Mouse (Mus musculus) heart, adult 18-20 months (tissue): ENCODE results near the gene Gm21887. TPM values are rescaled to one million over a fixed set of nuclear protein-coding genes. Genes with fewer than 3 reads are reported as not detected.
"Not testable (repeated sequence)": the region's sequence is repeated elsewhere in the genome, so short reads cannot be mapped to it uniquely, and the experiment has no call there.

ENCODE experiments used
- DNase-seq, 2 experiments: peaks; one replicate each; pipeline ENCODE4 v3.0.0; 2021 to 2022; ENCODE audit warnings: mixed read lengths in 1 of 2
- total RNA-seq, 2 experiments: library from RNA; stranded (reverse); gene quantifications; 2 replicates each; pipeline ENCODE4 v1.2.3; 2021

Gm21887 gene
- total RNA-seq, 2 experiments from 2014 or later, result 43.1 to 43.4 TPM

DNA sequence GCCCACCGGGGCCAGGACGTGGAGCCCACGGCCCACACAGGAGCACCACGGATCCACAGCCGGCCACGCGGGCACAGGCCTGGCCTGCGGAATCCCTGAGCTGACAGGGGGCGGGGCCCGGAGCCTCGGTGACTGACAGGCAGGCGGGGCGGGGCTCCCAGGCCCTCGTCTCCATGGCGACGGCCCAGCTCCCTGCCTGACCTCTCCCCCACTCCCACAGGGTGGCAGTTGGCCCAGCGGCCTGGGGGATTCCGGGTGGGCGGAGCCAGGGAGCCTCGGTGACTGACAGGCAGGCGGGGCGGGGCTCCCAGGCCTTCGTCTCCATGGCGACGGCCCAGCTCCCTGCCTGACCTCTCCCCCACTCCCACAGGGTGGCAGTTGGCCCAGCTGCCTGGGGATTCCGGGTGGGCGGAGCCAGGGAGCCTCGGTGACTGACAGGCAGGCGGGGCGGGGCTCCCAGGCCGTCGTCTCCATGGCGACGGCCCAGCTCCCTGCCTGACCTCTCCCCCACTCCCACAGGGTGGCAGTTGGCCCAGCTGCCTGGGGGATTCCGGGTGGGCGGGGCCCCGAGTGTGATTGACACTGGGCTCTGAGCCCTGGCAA lies 11.5 kb upstream of the Gm21887 start:
- DNase-seq, result peak; percentile 100

DNA sequence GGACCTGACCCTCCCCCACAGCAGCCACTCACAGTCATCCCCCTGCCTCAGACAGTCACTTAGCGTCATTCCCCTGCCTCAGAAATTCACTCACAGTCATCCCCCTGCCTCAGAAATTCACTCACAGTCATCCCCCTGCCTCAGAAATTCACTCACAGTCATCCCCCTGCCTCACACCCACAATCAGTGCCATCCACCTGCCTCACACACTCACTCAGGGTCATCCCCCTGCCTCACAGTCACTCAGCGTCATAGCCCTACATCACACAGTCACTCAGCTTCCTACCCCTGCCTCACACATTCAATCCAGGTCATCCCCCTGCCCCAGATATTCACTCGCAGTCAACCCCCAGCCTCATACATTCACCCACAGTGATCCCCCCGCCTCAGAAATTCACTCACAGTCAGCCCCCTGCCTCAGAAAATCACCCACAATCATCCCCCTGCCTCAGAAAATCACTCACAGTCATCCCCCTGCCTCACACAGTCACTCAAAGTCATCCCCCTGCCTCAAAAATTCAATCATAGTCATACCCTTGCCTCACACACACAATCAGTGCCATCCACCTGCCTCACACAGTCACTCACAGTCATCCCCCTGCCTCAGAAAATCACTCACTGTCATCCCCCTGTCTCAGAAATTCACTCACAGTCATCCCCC lies 10.8 kb upstream of the Gm21887 start:
- DNase-seq, result not testable (repeated sequence)

DNA sequence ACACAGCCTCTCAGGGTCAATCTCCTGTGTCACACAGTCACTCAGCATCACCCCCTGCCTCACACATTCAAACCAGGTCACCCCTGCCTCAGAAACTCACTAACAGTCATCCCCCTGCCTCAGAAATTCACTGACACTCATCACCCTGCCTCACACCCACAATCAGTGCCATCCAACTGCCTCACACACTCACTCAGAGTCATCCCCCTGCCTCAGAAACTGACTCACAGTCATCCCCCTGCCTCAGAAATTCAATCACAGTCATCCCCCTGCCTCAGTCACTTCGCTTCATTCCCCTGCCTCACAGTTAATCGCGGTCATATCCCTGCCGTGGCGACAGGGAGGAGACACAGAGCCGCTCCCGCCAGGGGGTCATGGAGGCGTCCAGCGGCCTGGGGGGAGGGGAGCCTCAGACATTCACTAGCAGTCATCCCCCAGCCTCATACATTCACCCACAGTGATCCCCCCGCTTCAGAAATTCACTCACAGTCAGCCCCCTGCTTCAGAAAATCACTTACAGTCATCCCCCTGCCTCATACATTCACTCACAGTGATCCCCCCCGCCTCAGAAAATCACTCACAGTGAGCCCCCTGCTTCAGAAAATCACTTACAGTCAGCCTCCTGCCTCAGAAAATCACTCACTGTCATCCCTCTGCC lies 10.1 kb upstream of the Gm21887 start:
- peak in 1 of 2 experiments; percentile 78 for DNase-seq

DNA sequence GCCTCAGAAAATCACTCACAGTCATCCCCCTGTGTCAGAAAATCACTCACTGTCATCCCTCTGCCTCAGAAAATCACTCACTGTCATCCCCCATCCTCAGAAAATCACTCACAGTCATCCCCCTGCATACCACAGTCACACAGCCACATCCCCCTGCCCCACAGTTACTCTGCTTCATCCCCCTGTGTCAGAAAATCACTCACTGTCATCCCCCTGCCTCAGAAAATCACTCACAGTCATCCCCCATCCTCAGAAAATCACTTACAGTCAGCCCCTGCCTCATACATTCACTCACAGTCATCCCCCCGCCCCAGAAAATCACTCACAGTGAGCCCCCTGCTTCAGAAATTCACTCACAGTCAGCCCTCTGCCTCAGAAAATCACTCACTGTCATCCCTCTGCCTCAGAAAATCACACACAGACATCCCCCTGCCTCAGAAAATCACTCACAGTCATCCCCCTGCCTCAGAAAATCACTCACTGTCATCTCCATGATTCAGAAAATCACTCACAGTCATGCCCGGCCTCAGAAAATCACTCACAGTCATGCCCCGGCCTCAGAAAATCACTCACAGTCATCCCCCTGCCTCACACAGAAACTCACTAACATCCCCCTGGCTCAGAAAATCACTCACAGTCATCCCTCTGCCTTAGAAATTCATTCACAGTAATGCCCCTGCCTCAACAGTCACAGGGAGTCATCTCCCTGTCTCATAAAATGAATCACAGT lies 9.4 kb upstream of the Gm21887 start:
- not testable (repeated sequence) for DNase-seq

DNA sequence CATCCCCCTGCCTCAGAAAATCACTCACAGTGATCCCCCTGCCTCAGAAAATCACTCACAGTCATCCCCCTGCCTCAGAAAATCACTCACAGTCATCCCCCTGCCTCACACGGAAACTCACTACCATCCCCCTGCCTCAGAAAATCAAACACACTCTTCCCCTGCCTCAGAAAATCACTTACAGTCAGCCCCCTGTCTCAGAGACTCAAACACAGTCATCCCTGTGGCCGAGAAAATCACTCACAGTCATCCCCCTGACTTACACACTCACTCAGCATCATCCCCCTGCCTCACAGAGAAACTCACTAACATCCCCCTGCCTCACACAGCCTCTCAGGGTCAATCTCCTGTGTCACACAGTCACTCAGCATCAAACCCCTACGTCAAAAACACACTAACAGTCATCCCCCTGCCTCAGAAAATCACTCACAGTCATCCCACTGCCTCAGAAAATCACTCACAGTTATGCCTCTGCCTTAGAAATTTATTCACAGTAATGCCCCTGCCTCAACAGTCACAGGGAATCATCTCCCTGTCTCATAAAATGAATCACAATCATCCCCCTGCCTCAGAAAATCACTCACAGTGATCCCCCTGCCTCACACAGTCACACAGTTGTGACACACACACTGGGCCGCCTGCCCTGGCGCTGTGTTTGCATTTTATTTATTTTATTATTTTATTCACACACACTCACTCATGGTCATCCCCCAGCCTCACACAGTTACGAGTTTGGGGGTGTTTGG lies 8.6 kb upstream of the Gm21887 start:
- DNase-seq, result peak in 1 of 2 experiments; percentile 40

DNA sequence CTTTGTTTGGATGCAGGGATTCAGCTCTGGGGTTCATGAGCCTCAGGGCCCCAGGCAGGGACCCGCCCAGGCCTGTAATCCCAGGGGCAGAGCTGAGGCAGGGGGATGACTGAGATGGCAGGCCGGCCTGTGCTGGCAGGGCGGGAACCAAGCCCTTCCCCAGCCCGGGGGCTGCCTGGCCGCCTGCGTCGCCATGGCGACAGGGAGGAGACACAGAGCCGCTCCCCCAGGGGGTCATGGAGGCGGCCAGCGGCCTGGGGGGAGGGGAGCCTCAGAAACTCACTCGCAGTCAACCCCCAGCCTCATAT lies 8.1 kb upstream of the Gm21887 start:
- not testable (repeated sequence) for DNase-seq

DNA sequence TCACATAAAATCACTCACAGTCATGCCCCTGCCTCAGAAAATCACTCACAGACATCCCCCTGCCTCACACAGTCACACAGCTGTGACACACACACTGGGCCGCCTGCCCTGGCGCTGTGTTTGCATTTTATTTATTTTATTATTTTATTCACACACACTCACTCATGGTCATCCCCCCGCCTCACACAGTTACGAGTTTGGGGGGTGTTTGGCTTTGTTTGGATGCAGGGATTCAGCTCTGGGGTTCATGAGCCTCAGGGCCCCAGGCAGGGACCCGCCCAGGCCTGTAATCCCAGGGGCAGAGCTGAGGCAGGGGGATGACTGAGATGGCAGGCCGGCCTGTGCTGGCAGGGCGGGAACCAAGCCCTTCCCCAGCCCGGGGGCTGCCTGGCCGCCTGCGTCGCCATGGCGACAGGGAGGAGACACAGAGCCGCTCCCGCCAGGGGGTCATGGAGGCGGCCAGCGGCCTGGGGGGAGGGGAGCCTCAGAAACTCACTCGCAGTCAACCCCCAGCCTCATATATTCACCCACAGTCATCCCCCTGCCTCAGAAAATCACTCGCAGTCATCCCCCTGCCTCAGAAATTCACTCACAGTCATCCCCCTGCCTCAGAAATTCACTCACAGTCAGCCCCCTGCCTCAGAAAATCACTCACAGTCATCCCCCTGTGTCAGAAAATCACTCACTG lies 6.8 kb upstream of the Gm21887 start:
- DNase-seq, result peak; percentile 57 to 61

DNA sequence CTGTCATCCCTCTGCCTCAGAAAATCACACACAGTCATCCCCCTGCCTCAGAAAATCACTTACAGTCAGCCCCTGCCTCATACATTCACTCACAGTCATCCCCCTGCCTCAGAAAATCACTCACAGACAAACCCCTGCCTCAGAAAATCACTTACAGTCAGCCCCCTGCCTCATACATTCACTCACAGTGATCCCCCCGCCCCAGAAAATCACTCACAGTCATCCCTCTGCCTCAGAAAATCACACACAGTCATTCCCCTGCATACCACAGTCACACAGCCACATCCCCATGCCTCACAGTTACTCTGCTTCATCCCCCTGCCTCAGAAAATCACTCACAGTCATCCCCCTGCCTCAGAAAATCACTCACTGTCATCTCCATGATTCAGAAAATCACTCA lies 5.9 kb upstream of the Gm21887 start:
- DNase-seq, result peak in 1 of 2 experiments; percentile 15

DNA sequence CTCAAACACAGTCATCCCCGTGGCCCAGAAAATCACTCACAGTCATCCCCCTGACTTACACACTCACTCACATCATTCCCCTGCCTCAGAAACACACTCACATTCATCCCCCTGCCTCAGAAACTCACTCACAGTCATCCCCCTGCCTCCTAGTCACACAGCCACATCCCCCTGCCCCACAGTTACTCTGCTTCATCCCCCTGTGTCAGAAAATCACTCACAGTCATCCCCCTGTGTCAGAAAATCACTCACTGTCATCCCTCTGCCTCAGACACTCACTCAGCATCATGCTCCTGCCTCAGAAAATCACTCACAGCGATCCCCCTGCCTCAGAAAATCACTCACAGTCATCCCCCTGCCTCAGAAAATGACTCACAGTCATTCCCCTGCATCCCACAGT lies 5.2 kb upstream of the Gm21887 start:
- DNase-seq, result peak in 1 of 2 experiments; percentile 41

DNA sequence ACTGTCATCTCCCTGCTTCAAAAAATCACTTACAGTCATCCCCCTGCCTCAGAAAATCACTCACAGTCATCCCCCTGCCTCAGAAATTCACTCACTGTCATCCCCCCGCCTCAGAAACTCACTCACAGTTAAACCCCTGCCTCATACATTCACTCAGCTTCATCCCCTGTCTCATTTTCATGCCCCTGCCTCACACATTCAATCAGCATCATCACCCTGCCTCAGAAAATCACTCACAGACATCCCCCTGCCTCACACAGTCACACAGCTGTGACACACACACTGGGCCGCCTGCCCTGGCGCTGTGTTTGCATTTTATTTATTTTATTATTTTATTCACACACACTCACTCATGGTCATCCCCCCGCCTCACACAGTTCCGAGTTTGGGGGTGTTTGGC lies 4.7 kb upstream of the Gm21887 start:
- DNase-seq, result not testable (repeated sequence)

DNA sequence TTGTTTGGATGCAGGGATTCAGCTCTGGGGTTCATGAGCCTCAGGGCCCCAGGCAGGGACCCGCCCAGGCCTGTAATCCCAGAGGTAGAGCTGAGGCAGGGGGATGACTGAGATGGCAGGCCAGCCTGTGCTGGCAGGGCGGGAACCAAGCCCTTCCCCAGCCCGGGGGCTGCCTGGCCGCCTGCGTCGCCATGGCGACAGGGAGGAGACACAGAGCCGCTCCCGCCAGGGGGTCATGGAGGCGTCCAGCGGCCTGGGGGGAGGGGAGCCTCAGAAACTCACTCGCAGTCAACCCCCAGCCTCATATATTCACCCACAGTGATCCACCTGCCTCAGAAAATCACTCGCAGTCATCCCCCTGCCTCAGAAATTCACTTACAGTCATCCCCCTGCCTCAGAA lies 4.3 kb upstream of the Gm21887 start:
- peak in 1 of 2 experiments; percentile 61 for DNase-seq

DNA sequence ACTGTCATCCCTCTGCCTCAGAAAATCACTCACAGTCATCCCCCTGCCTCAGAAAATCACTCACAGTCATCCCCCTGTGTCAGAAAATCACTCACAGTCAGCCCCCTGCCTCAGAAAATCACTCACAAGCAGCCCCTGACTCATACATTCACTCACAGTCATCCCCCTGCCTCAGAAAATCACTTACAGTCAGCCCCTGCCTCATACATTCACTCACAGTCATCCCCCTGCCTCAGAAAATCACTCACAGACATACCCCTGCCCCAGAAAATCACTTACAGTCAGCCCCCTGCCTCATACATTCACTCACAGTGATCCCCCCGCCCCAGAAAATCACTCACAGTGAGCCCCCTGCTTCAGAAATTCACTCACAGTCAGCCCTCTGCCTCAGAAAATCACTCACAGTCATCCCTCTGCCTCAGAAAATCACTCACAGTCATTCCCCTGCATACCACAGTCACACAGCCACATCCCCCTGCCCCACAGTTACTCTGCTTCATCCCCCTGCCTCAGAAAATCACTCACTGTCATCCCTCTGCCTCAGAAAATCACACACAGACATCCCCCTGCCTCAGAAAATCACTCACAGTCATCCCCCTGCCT lies 3.7 kb upstream of the Gm21887 start:
- peak in 1 of 2 experiments; percentile 15 for DNase-seq

DNA sequence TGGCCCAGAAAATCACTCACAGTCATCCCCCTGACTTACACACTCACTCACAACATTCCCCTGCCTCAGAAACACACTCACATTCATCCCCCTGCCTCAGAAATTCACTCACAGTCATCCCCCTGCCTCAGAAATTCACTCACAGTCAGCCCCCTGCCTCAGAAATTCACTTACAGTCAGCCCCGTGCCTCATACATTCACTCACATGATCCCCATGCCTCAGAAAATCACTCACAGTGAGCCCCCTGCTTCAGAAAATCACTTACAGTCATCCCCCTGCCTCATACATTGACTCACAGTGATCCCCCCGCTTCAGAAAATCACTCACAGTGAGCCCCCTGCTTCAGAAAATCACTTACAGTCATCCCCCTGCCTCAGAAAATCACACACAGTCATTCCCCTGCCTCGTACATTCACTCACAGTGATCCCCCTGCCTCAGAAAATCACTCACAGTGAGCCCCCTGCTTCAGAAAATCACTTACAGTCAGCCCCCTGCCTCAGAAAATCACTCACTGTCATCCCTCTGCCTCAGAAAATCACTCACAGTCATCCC lies 2.7 kb upstream of the Gm21887 start:
- peak in 1 of 2 experiments; percentile 34 for DNase-seq

DNA sequence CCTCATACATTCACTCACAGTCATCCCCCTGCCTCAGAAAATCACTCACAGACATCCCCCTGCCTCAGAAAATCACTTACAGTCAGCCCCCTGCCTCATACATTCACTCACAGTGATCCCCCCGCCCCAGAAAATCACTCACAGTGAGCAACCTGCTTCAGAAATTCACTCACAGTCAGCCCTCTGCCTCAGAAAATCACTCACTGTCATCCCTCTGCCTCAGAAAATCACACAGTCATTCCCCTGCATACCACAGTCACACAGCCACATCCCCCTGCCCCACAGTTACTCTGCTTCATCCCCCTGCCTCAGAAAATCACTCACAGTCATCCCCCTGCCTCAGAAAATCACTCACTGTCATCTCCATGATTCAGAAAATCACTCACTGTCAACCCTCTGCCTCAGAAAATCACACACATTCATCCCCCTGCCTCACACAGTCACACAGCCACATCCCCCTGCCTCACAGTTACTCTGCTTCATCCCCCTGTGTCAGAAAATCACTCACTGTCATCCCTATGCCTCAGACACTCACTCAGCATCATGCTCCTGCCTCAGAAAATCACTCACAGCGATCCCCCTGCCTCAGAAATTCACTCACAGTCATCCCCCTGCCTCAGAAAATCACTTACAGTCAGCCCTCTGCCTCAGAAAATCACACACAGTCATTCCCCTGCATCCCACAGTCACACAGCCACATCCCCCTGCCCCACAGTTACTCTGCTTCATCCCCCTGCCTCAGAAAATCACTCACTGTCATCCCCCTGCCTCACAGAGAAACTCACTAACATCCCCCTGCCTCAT lies 1.9 kb upstream of the Gm21887 start:
- DNase-seq, result peak in 1 of 2 experiments; percentile 50

DNA sequence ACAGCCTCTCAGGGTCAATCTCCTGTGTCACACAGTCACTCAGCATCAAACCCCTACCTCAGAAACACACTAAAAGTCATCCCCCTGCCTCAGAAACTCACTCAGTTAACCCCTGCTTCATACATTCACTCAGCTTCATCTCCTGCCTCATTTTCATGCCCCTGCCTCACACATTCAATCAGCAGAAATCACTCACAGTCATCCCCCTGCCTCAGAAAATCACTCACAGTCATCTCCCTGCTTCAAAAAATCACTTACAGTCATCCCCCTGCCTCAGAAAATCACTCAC lies 1.3 kb upstream of the Gm21887 start:
- DNase-seq, result not testable (repeated sequence)

DNA sequence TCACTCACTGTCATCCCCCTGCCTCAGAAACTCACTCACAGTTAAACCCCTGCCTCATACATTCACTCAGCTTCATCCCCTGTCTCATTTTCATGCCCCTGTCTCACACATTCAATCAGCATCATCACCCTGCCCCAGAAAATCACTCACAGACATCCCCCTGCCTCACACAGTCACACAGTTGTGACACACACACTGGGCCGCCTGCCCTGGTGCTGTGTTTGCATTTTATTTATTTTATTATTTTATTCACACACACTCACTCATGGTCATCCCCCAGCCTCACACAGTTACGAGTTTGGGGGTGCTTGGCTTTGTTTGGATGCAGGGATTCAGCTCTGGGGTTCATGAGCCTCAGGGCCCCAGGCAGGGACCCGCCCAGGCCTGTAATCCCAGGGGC lies 875 bp upstream of the Gm21887 start:
- peak in 1 of 2 experiments; percentile 88 for DNase-seq

DNA sequence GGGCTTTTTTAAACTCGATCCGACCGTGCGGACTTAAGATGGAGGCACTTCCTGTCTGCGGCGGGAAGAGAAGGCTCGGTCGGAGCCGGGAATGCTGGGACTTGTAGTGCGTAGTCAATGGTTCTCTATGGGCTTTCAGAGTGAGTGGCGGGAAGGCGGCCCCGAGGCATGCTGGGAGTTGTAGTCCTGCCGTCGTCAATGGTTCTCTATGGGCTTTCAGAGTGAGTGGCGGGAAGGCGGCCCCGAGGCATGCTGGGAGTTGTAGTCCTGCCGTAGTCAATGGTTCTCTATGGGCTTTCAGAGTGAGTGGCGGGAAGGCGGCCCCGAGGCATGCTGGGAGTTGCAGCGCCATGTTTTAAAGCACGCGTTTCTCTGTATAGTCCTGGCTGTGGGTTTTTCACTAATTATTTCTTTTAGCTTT lies 352 bp downstream of the Gm21887 start:
- peak; percentile 100 for DNase-seq

DNA sequence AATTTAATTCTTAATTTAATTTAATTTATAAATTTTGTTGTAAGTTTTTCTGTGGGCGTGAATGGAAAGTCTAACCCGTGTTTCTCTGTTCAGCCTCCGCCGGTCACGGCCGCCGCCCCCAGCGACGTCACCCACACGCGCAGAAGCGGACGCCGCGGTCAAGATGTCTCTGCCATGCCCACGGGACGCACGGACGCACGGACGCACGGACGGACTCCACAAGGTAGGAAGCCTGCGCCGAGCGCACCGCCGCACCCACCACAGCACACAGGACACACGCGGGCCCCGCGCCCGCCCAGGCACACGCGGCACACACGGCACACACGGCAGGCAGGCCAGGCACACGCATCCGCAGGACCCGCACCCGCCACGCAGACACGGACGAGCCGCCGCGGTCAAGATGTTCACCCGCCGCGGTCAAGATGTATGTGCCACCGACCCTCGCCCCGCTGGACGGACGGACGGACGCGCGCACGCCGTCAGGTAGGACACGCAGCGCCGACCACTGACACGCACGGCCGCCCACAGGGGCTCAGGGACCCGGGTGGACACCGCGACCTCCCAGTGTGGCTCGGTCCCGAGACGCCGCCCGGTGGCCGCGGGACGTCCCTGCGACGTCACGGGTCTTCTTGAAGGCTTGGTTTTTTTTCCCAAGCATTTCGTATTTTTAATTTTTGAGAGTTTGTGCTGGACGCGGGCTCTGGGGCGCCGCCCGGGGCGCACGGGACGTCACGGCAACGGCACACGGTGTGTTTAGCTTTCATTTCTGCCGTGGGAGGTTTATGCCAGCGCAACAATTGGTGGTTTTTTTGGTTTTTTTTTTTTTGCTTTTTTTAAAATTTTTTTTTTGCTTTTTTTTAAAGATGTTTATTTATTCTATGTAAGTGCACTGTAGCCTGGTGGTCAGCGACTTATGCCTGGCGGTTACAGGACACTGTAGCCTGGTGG lies 1.4 kb downstream of the Gm21887 start:
- peak in 1 of 2 experiments; percentile 88 for DNase-seq

DNA sequence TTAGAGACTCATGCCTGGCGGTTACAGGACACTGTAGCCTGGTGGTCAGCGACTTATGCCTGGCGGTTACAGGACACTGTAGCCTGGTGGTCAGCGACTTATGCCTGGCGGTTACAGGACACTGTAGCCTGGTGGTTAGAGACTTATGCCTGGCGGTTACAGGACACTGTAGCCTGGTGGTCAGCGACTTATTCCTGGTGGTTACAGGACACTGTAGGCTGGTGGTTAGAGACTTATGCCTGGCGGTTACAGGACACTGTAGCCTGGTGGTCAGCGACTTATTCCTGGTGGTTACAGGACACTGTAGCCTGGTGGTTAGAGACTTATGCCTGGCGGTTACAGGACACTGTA lies 2.0 kb downstream of the Gm21887 start:
- DNase-seq, result not testable (repeated sequence)
